Mouse (Mus musculus) embryonic fibroblast, embryonic 13.5 days (primary cell): Measurements from ENCODE around the gene Pfkfb4. TPM values are rescaled to one million over a fixed set of nuclear protein-coding genes. Genes with fewer than 3 reads are reported as not detected.

Source experiments
- H3K27ac ChIP-seq: 2 replicates; pipeline ENCODE4 v1.5.1; 2012; ENCODE audit warnings: low read length, control low read depth, inconsistent platforms; ENCODE audit not compliant: insufficient read depth
- H3K4me1 ChIP-seq: 2 replicates; pipeline ENCODE4 v1.6.1; 2011; ENCODE audit warnings: low read length; ENCODE audit not compliant: control insufficient read depth, insufficient read depth
- H3K4me3 ChIP-seq: 2 replicates; pipeline ENCODE4 v1.5.1; 2011; ENCODE audit warnings: mild to moderate bottlenecking, control low read depth, low read length; ENCODE audit not compliant: insufficient read depth
- CTCF ChIP-seq: IDR thresholded peaks from 2 replicates; pipeline ENCODE4 v1.5.1; 2011; ENCODE audit warnings: mild to moderate bottlenecking, control low read depth, low read length, moderate library complexity, borderline replicate concordance; ENCODE audit not compliant: insufficient read depth
- POLR2A ChIP-seq: IDR thresholded peaks from 2 replicates; pipeline ENCODE4 v1.6.1; 2011; ENCODE audit warnings: low read depth, mild to moderate bottlenecking, control low read depth, low read length, moderate library complexity
- polyA plus RNA-seq: library from polyadenylated mRNA; stranded (reverse); fragments of >200 nt; gene quantifications from 2 replicates; pipeline ENCODE4 v1.2.4, GENCODE M21; 2011; ENCODE audit warnings: low read depth; ENCODE audit not compliant: missing spikeins, insufficient read length

Gene Pfkfb4
- polyA plus RNA-seq, 1 experiment = 6.0 TPM

DNA sequence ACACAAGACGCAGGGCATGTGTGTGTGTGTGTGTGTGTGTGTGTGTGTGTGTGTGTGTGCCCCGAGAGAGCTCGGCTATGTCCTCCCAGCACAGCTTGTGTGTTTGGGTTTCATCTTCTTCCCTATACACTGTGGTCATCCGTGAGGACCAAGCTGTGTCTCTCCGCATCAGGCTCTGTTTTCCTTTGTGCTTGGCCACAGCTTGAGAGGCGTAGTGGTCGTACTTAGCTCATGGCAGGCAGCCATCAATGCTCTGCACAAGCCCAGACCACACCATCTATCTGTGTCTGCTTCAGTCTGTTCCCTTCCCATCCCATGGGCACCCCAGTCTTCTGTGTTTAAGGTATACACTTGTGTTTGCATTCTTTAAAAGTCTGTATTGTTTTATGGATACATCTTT, 49.8 kb downstream of the Pfkfb4 start:
- Histone ChIP-seq H3K4me1 (peaks cover 17% of the 10 kb centered on the region; the same call in 1 of the 2 replicates), H3K27ac (no peak overlapping the region), H3K4me3 (no peak overlapping the region)
- no peak for TF ChIP-seq CTCF
- TF ChIP-seq POLR2A = no peak

DNA sequence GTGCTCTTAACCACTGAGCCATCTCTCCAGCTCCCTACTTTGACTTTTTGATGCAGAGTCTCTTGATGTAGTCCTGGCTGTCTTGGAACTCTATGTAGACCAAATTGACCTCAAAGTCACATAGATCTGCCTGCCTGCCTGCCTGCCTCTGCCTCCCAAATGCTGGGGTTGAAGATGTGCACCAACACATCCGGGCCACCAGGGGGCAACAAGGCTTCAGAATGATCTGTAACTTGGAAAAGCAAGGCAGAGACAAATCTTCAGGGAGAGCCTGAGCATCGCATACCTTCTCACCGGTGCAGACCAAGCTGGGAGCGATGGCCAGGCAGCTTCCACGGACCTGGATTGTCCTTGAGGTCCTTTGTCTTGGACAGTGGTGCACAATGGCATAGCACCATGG, 54.7 kb downstream of the Pfkfb4 start:
- H3K4me1 ChIP-seq = 0 out of 2 replicates have a peak, but pooled peaks cover 2% of the 10 kb centered on the region
- TF ChIP-seq POLR2A = no peak
- TF ChIP-seq CTCF = peak; percentile 25; the same call in 1 of the 2 replicates
- no peak overlapping the region for H3K27ac ChIP-seq
- H3K4me3 ChIP-seq = no peak overlapping the region

DNA sequence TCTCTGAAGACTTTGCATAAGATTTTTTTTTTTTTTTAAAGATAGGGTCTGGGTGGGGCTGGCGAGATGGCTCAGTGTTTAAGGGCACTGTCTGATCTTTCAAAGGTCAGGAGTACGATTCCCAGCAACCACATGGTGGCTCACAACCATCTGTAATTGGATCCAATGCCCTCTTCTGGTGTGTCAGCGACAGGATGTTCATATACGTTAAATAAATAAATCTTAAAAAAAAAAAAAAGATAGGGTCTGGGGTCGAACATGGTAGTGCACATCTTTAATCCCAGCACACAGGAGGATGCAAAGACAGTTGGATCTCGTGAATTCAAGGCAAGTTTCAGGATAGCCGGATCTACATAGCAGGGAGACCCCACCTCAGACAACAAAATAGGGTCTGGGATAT, 57.7 kb downstream of the Pfkfb4 start:
- no peak overlapping the region for H3K27ac ChIP-seq
- TF ChIP-seq CTCF (no peak), POLR2A (no peak)
- no peaks in the 10 kb centered on the region for H3K4me1 ChIP-seq
- no peak overlapping the region for H3K4me3 ChIP-seq

DNA sequence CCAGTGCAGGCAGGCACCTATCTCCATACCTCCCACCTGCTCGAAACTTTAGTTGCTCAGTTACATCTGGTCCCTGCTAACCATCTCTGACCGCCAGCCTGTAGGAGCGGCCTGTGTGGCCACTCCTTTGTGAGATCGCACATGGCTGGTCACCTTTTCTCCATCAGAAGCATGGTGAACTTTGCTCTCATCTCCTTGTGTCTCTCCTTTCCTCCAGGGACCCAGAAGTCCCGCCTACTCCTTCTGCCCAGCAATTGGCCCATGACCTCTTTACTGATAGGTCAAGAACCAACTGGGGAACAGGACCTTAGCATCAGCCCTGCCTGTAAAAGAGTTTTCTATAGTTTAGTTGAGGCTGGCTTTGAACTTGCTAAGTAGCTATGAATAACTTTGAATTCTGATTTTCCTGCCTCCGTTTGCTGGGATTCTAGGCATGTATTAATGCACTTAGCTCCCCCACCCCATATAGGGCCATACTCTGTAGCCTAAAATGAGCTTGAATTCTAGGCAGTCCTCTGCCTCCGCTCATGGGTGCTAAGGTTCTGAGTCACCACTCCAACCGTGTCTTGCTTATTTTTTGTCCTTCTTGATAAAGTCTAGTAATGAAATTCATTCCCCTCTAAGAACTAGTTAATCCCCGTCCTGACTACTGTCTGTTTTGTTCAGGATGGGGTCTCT, 58.6 kb downstream of the Pfkfb4 start:
- Histone ChIP-seq H3K4me1 (no peaks in the 10 kb centered on the region), H3K27ac (no peak overlapping the region), H3K4me3 (no peak overlapping the region)
- TF ChIP-seq CTCF (no peak), POLR2A (no peak)

DNA sequence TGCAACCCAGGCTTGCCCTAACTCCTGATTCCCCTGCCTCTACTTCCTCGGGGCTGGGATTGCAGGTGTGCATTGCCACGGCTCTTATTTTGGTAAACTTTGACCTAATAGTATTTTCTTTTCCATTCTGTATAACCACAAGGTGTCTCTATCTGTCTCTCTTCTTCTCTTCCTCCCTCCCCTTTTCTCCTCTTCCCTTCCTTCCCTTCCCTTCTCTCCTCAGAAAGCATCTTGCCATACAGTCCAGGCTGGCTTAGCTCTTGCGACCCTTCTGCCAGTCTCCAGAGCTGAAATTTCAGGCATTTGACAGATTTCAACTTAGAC, 59.1 kb downstream of the Pfkfb4 start:
- peaks cover 2% of the 10 kb centered on the region; the same call in 1 of the 2 replicates for H3K4me1 ChIP-seq
- no peak overlapping the region for H3K27ac ChIP-seq
- H3K4me3 ChIP-seq = no peak overlapping the region
- TF ChIP-seq POLR2A (no peak), CTCF (no peak)

DNA sequence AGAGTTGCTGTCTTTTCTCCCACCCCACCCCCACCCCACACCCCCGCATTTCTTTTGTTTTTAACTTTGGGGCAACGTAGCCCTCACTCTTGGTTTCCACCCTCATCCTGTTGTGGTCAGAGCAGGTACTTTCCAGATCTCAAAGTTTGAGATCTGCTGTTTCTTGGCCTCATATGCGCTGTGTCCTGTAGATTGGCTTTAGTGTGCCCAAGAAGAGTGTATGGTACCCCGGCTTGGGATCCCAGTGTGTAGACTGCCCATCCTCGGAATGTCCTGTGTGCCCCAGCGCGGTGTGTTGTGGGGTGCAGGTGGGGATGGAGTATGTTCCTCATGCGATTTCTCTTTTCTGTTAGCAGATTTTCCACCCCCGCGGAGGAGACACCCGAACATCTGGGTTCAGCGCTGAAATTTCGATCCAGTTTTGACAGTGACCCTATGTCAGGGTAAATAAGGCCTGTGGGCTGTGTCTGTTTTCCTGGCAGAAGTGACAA, 59.5 kb downstream of the Pfkfb4 start:
- H3K4me3 ChIP-seq = no peak overlapping the region
- peaks cover 2% of the 10 kb centered on the region; the same call in 1 of the 2 replicates for H3K4me1 ChIP-seq
- no peak overlapping the region for H3K27ac ChIP-seq
- TF ChIP-seq POLR2A (no peak), CTCF (no peak)

DNA sequence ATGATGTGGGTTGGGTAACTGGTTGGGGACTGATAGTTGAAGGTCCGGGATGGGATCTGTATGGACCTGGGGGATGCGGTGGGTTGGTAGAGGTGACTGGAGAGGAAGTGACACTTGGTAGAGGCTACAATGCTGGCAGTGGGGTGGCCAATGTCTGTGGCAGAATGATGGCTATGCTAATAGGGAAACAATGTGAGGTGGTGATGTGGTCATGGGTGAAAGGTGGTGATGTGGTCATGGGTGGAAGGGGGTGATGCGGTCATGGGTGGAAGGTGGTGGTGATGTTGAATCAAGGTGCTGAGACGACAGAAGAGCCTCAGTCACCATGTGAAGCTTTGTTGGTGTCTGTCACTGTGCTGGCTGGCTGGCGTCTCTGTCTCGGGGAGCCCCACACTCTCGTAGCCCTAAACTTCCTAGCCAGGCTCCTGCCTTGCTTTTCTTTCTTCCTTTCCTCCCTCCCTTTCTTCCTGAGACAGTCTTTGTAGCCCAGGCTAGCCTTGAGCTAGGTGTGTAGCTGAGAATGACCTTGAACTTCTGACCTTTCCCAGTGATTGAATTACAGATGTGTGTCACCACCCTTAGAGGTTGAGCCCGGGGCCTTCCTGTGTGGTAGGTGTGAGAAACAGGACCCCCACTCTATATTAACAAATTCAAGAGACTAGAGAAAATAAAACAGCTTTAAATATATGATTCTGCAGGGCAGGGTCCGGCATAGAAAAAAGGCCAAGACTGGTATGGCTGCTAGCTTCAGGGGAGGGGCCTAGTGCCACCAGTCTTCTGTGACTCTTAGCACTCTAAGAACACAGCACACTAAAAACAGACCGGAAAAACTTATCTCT, 60.3 kb downstream of the Pfkfb4 start:
- no peak overlapping the region for H3K27ac ChIP-seq
- no peak overlapping the region for H3K4me3 ChIP-seq
- TF ChIP-seq POLR2A (no peak), CTCF (no peak)
- H3K4me1 ChIP-seq = peaks cover 2% of the 10 kb centered on the region; the same call in 1 of the 2 replicates

DNA sequence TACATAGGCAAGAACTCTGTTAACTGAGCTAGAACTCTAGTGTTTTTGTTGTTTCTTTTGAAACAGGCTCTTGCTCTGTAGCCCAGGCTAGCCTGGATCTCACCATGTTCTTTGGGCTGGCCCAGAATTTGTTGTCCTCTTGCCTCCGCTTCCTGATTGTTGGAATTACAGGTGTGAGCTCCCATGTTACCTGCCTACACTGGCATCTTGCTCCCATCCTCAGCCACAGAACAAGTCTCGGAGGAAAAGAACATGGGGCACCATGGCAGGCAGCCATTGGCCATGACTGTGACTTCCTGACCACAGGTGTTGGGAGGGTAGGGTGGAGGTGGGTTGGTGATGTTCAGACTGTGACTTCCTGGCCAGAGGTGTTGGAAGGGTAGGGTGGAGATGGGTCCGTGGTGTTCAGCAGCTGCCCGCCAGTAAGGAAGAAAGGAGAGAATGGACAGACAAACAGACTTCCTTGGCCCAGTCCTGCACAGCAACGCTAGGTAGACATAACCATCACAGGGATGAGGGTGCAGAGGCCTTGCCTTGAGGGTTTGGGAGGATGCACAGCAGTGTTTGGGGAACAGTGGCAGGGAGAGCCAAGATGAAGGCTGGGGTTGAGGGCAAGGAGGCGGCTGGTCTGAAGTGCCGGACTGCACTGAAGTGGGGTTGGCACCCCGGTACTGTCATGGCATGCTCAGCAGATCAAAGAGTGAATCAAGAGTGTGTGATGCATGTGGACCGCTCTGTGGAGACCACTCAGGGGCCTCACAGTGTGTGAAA, 61.1 kb downstream of the Pfkfb4 start:
- H3K4me3 ChIP-seq = no peak overlapping the region
- H3K27ac ChIP-seq = no peak overlapping the region
- H3K4me1 ChIP-seq = peaks cover 3% of the 10 kb centered on the region; the same call in 1 of the 2 replicates
- TF ChIP-seq CTCF (no peak), POLR2A (no peak)

DNA sequence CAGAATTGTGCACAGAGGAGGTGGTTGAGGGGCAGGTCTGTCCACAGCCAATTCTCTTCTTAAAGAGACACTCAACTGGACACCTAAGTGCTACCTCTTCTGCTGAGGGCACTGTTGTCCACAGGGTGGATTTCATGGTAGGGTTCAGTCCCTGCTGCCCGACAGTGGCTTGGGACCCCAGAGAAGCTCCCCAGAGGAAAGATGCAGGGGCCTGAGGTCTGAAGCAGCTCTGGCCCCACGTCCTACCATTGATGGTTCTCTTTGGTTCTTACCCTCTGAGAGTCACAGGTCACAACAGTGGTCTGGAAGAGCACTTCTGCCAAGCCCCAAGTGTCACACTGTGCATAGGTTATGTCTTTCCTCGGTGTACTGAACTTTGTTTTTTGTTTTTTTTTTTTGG, 61.8 kb downstream of the Pfkfb4 start:
- H3K4me3 ChIP-seq = no peak overlapping the region
- TF ChIP-seq CTCF = no peak
- no peak for TF ChIP-seq POLR2A
- H3K27ac ChIP-seq = no peak overlapping the region
- peaks cover 6% of the 10 kb centered on the region; the same call in 1 of the 2 replicates for H3K4me1 ChIP-seq
